Mouse (Mus musculus): ENCODE data around the gene Olfr661.
A peak's percentile ranks its signal among the peaks of the same experiment; 100 is the strongest.

Gene Olfr661

GRCm38 (mm10) chr7:104686201-104686600 lies at the start of gene Olfr661:
Gene Olfr661, plus strand, starts transcription at chr7:104686501.
- DNase-seq (ENCODE audit: extremely low spot score, low read depth, low spot score) = no peak

GRCm38 (mm10) chr7:104646841-104647482 lies 39.3 kb upstream of the Olfr661 start, which contains the start of gene Olfr658:
Gene Olfr658, minus strand, starts transcription at chr7:104647305.
- peak; percentile 5 for DNase-seq (ENCODE audit: extremely low spot score, low read depth, low spot score)

GRCm38 (mm10) chr7:104666453-104666852 lies 19.8 kb upstream of the Olfr661 start, which contains the start of gene Olfr659:
Gene Olfr659, plus strand, starts transcription at chr7:104666753.
- no peak for DNase-seq (ENCODE audit: extremely low spot score, low read depth, low spot score)
